Mouse (Mus musculus): ENCODE results near the gene Aftph.

- no peak for TF ChIP-seq POLR2A (IDR thresholded peaks at IDR 0.05; ENCODE audit: borderline replicate concordance, low read depth, low read length)
- TF ChIP-seq CTCF (IDR thresholded peaks at IDR 0.05; ENCODE audit: low read depth, low read length) = no peak
Measured at GRCm38 (mm10) chr11:20664878-20665277, 76.5 kb downstream of the Aftph start.
